Mouse (Mus musculus) R1 (cell line): Measurements from ENCODE around the gene Krr1.
"Not testable (repeated sequence)": the region's sequence is repeated elsewhere in the genome, so short reads cannot be mapped to it uniquely, and the experiment has no call there.

Experiments
- DNase-seq: peaks from one replicate; pipeline ENCODE4 v3.0.0-alpha.2; 2018; ENCODE audit warnings: low read depth, low spot score

Gene Krr1

DNA sequence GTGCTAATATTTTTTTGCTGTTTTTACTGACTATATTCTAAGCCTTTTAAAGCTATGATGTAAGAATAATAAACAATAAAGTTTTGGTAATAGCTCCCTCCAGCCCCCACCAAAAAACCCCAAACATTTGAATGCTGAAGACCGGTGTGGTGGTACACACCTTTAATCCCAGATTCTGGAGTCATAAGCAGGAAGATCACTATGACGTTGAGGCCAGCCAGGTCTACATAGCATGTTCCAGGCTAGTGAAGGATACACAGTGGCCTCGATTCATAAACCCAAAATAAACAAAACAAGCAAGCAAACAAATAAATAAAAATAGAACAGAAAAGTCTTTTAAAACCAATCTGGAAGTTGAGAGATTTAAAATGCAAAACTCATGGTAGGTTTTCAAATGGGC is 535 bp upstream of the Krr1 start:
- no peak for DNase-seq

DNA sequence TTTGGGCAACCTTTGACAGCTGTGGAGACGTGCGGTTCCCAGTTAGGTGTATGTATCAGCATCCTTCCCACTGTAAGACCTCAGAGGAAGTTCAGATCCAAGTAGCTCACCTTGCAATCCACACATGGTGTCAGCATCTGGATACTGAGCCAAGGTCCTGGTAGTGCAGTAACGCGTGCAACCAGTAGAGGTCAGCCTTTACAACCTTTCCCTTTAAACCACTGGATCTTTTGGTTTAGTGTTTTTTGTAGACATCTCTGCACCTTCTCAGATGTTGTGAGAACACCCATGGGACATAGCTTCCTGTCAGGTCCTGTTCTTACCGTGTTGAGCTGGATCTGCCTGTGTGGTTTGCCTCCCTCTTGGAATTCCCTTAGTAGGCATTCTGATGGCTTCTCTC is 5.1 kb downstream of the Krr1 start:
- peak; percentile 82 for DNase-seq

- no peak for DNase-seq
Observed at GRCm38 (mm10) chr10:111983070-111983469, 10.6 kb downstream of the Krr1 start.

DNA sequence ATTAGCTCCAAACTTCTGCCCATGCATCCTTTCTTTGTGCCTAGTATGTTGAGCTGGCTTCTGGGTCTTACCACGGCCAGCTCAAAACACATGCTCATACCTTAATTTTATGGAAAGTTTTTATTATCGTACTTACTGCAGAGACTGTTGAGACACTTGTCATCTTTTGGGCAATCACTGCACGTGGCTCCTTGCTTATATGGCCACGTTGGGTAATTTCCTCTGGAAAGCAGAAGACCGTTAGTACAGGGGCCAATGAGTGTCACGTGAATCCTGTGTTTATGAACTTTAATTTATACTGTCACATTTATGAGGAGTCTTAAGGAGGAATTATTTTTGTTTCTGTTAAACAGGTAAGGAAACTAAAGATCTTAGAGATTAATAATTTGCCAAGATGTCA is 14.0 kb downstream of the Krr1 start:
- no peak for DNase-seq

GRCm38 (mm10) chr10:111995803-111996548 is 23.5 kb downstream of the Krr1 start:
- no peak for DNase-seq

- DNase-seq, result no peak
Observed at GRCm38 (mm10) chr10:111996549-111996904, 24.1 kb downstream of the Krr1 start.

DNA sequence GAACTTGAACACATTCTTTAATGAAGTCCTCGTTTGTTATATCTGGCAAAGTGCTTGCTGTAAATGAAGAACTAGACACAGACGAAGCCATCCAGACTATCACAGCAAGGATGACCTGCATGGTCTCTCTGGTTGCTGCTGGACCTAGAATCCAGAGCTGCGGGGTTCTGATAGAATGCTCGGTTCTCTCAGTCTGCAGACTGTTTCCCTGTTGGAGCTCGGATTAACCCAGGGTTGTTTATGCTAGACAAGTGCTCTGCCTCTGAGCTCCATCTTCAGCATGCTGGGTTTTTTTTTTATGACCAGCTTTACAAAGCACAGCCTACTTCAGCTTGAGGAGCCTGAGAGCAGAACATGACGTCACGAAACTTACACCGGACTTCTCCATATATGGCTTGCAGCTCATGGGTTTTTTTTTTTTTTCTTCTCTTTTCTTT is 24.5 kb downstream of the Krr1 start:
- no peak for DNase-seq

DNA sequence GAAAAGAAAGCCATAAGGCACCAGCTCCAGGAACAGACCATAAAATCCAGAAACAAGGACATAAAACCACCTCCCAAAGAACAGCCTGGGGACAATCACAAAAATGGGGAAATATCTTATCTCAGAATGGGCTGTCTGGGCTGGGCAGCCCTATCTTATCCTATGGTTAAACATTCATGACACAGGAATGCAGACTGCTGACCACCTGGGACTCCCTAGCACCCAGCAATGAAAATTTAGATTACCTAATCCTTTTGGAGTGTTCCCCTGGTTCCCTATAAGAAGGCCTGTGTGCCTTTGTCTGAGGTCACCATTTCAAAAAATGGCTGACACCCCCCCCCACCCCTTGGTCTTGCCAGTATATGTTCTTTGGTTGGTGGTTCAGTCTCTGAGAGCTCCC is 25.2 kb downstream of the Krr1 start:
- no peak for DNase-seq

- no peak for DNase-seq
Observed at GRCm38 (mm10) chr10:111999765-112000164, 27.3 kb downstream of the Krr1 start.

DNA sequence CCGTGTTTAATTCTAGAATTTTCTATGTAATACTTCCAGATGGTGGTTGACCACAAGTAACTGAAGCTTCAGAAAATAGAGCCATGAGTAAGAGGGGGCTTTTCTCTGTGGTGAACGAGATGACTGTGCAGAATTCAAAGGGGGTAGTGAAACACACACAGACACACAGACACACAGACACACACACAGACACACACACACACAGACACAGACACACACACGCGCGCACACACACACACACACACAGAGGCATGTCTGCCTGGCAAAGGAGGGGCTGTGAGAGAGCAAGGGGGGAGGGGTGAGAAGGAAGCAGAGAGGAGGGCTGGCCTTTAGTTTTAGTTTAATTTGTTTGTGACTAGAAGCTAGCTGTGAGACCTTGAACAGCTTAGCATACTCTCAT is 28.1 kb downstream of the Krr1 start:
- no peak for DNase-seq

DNA sequence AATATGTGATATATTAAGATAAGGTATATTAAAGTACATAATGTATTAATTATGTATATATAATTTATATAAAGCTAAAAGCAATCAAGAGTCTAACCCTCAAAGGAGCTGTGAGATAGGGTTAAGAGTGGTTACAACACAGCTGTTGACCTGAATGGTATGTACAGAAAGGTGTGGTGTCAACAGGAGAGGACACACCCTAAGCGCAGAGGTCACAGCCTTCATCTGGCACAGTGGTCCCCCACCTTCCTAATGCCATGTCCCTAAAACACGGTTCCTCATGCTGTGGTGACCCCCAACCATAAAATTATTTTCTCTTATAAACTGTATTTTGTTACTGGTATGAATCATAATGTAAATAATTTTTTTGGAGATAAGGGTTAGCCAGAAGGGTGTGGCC is 28.9 kb downstream of the Krr1 start:
- DNase-seq, result no peak

GRCm38 (mm10) chr10:112001756-112002520 is 29.5 kb downstream of the Krr1 start:
- no peak for DNase-seq

DNA sequence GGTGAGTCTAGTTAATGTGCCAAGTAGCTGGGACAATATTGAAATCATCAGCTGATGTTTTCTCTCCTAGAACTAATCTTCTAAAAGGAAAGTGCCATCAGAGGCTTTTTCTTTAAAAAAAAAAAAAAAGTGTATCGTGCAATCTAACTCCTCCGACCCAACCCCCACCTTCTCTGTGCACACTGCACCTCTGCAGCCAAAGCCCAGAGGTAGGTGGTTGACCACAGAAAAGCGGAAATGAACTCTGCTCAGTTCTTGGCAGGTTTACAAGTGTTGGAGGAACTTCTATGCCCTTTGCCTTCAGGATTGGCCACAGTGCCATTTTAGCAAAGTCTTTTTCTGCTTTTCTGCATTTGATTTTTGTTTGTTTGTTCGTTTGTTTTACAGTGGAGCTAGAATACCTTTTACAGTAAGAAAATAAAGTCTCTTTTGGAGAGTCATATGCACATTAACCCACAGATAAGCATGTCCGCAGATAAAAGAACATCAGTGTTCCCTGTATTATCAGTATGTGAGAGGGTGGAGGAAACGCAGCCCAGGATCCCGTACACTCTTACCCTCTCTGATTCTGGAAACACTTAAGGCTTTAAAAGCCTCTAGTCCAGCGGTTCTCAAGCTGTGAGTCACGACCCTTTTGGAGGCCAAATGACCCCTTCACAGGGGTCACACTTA is 30.2 kb downstream of the Krr1 start, which contains the start of gene Glipr1:
Gene Glipr1 (minus strand): TSS at position 88 of the 672 bp plus-strand sequence.
- no peak for DNase-seq

- DNase-seq, result not testable (repeated sequence)
Observed at GRCm38 (mm10) chr10:112009511-112009910, 37.0 kb downstream of the Krr1 start.

DNA sequence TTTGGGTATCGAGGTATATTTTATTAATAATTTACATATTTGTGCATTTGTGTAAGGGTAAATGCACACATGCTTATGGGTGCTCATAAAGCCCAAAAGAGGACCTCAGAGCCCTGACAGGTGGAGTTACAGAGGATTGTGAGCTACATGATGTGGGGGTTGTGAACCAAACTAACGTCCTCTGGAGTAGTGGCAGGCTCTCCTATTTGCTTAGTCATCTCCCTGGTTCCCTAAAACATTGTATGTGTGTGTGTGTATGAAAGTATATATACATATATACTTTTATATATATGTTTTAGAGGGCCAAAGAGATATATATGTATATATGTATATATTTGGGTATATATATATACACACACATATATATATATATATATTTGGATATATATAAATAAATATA is 51.1 kb downstream of the Krr1 start:
- no peak for DNase-seq

- DNase-seq, result not testable (repeated sequence)
Observed at GRCm38 (mm10) chr10:112028689-112029088, 56.2 kb downstream of the Krr1 start.
